Mouse (Mus musculus) testis, adult 2 months (tissue): ENCODE measurements around the gene Cep131. TPM values are rescaled to one million over a fixed set of nuclear protein-coding genes. Genes with fewer than 3 reads are reported as not detected.

Experiments used
- H3K27ac ChIP-seq: fragments of 200-500 bp; 2 replicates; pipeline ENCODE4 v1.5.1; 2012; ENCODE audit warnings: low read depth, low read length; ENCODE audit not compliant: control insufficient read depth, insufficient read depth
- H3K27me3 ChIP-seq: fragments of 200-500 bp; 2 replicates; pipeline ENCODE4 v1.6.1; 2012; ENCODE audit warnings: mild to moderate bottlenecking, low read length, moderate library complexity; ENCODE audit not compliant: control insufficient read depth, insufficient read depth
- H3K36me3 ChIP-seq: fragments of 200-500 bp; 2 replicates; pipeline ENCODE4 v1.6.1; 2012; ENCODE audit warnings: mild to moderate bottlenecking, low read length; ENCODE audit not compliant: control insufficient read depth, insufficient read depth
- H3K4me1 ChIP-seq: fragments of 200-500 bp; 2 replicates; pipeline ENCODE4 v1.6.1; 2012; ENCODE audit warnings: low read length; ENCODE audit not compliant: control insufficient read depth, insufficient read depth
- H3K4me3 ChIP-seq: fragments of 200-500 bp; 2 replicates; pipeline ENCODE4 v1.5.1; 2012; ENCODE audit warnings: low read depth, mild to moderate bottlenecking, low read length, moderate library complexity, mixed read lengths; ENCODE audit not compliant: control insufficient read depth
- CTCF ChIP-seq: fragments of 200-500 bp; IDR thresholded peaks from 2 replicates; pipeline ENCODE4 v1.5.1; 2012; ENCODE audit warnings: low read depth, mild to moderate bottlenecking, inconsistent platforms, low read length, moderate library complexity; ENCODE audit not compliant: control insufficient read depth, insufficient read depth, insufficient replicate concordance
- POLR2A ChIP-seq: fragments of 200-500 bp; IDR thresholded peaks from 2 replicates; pipeline ENCODE4 v1.6.1; 2012; ENCODE audit warnings: low read depth, mild to moderate bottlenecking, inconsistent platforms, low read length, moderate library complexity; ENCODE audit not compliant: control insufficient read depth
- polyA plus RNA-seq: library from polyadenylated mRNA; depleted of rRNA; stranded (reverse); fragments of >200 nt; gene quantifications from 2 replicates; pipeline ENCODE4 v1.2.3, GENCODE M21; 2012

Gene Cep131
- polyA plus RNA-seq, 1 experiment: 41.3 TPM

GRCm38 (mm10) chr11:120120642-120121420 is 34.2 kb upstream of the Cep131 start:
- TF ChIP-seq CTCF: peak; percentile 43; the same call in 1 of the 2 replicates
- TF ChIP-seq POLR2A: no peak
- no peak overlapping the region for H3K27ac ChIP-seq
- H3K36me3 ChIP-seq: peaks cover 2% of the 10 kb centered on the region; the same call in 1 of the 2 replicates
- no peak overlapping the region for H3K4me3 ChIP-seq
- H3K27me3 ChIP-seq: no peaks in the 10 kb centered on the region
- no peaks in the 10 kb centered on the region for H3K4me1 ChIP-seq

- Histone ChIP-seq H3K36me3 (peaks cover 2% of the 10 kb centered on the region; the same call in 1 of the 2 replicates), H3K27me3 (no peaks in the 10 kb centered on the region), H3K4me1 (no peaks in the 10 kb centered on the region), H3K27ac (no peak overlapping the region), H3K4me3 (no peak overlapping the region)
- no peak for TF ChIP-seq POLR2A
- TF ChIP-seq CTCF: no peak
Measured at GRCm38 (mm10) chr11:120119936-120120541, 33.4 kb upstream of the Cep131 start.

- H3K4me1 ChIP-seq: no peaks in the 10 kb centered on the region
- no peaks in the 10 kb centered on the region for H3K27me3 ChIP-seq
- no peak overlapping the region for H3K4me3 ChIP-seq
- TF ChIP-seq POLR2A: no peak
- TF ChIP-seq CTCF: no peak
- no peak overlapping the region for H3K27ac ChIP-seq
- peaks cover under 1% of the 10 kb centered on the region; the same call in 1 of the 2 replicates for H3K36me3 ChIP-seq
Measured at GRCm38 (mm10) chr11:120119108-120119507, 32.5 kb upstream of the Cep131 start.

- TF ChIP-seq CTCF (no peak), POLR2A (no peak)
- H3K27ac ChIP-seq: no peak overlapping the region
- H3K4me3 ChIP-seq: no peak overlapping the region
- H3K27me3 ChIP-seq: no peaks in the 10 kb centered on the region
- H3K36me3 ChIP-seq: no peaks in the 10 kb centered on the region; the same call in 1 of the 2 replicates
- no peaks in the 10 kb centered on the region for H3K4me1 ChIP-seq
Measured at GRCm38 (mm10) chr11:120117626-120118025, 31.0 kb upstream of the Cep131 start.

GRCm38 (mm10) chr11:120114488-120115215 is 28.0 kb upstream of the Cep131 start:
- Histone ChIP-seq H3K4me1 (no peaks in the 10 kb centered on the region), H3K4me3 (no peak overlapping the region), H3K36me3 (0 out of 2 replicates have a peak, but pooled peaks cover 2% of the 10 kb centered on the region), H3K27me3 (no peaks in the 10 kb centered on the region), H3K27ac (no peak overlapping the region)
- TF ChIP-seq POLR2A (peak; percentile 20; the same call in 1 of the 2 replicates), CTCF (no peak)

- Histone ChIP-seq H3K4me1 (no peaks in the 10 kb centered on the region), H3K36me3 (peaks cover 2% of the 10 kb centered on the region; the same call in 1 of the 2 replicates), H3K27ac (no peak overlapping the region), H3K4me3 (no peak overlapping the region), H3K27me3 (no peaks in the 10 kb centered on the region)
- no peak for TF ChIP-seq POLR2A
- TF ChIP-seq CTCF: no peak
Measured at GRCm38 (mm10) chr11:120112136-120112535, 25.5 kb upstream of the Cep131 start.

GRCm38 (mm10) chr11:120111033-120111432 is 24.4 kb upstream of the Cep131 start:
- H3K36me3 ChIP-seq: peaks cover 2% of the 10 kb centered on the region; the same call in 1 of the 2 replicates
- no peaks in the 10 kb centered on the region for H3K27me3 ChIP-seq
- no peak for TF ChIP-seq POLR2A
- TF ChIP-seq CTCF: peak; percentile 85; the same call in 1 of the 2 replicates
- H3K4me3 ChIP-seq: no peak overlapping the region
- no peak overlapping the region for H3K27ac ChIP-seq
- H3K4me1 ChIP-seq: no peaks in the 10 kb centered on the region
